Mouse (Mus musculus) liver, postnatal 0 days (tissue): ENCODE results near the gene Robo1.

Source experiments
- CTCF ChIP-seq: sonication (generic); IDR thresholded peaks from 2 replicates; pipeline ENCODE4 v1.5.1; 2016; ENCODE audit warnings: antibody characterized with exemption, low read depth
- EP300 ChIP-seq: IDR thresholded peaks from 2 replicates; pipeline ENCODE4 v1.6.1; 2016; ENCODE audit warnings: antibody characterized with exemption, low read depth, mild to moderate bottlenecking

DNA sequence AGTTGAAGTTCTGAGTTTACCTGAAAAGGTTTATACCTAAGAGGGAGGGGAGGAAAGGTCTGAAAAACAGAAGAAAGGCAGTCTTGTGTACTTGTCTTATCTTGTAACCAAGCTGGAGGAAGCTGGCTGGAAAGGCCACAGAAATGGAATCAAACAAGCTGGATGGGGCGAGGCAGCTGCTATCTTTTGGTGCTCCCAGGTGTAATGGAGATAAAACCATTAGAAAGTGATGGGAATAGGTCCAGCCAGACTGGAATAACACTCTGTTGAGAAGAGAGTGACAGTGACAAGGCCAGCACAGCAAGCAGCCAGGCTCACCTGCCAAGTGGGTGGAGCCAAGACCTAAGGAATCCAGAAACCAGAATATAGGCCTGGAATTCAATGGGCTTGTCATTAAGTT, 75.5 kb downstream of the Robo1 start:
- no peak for TF ChIP-seq CTCF
- no peak for TF ChIP-seq EP300
